Mouse (Mus musculus): ENCODE measurements around the gene Zfp536. TPM values are rescaled to one million over a fixed set of nuclear protein-coding genes. Genes with fewer than 3 reads are reported as not detected.

Zfp536 gene
- polyA plus RNA-seq, 1 experiment from 2014 or later = 27.5 TPM

DNA sequence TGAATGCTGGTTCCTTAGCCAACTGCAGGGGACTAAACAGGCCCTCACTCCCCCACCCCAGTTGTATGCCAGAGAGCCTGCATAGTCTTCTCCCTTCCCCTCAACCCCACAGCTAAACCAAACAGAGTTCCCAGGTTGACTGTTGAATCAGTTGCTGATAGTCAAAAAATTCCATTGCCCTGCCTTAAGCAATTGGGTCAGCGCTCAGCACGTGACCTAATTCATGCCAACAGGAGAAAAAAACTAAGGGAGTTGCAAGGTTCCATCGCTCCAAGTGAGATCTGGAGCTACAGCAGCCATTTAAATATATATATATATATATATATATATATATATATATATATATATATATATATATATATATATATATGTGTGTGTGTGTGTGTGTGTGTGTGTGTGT, 192.2 kb downstream of the Zfp536 start:
- H3K9ac ChIP-seq (ENCODE audit: low read length) = no peak overlapping the region
- no peak overlapping the region for H3K4me3 ChIP-seq (ENCODE audit: low read depth, low read length)
- H3K9me3 ChIP-seq (ENCODE audit: control insufficient read depth, low read length) = no peaks in the 10 kb centered on the region
- no peaks in the 10 kb centered on the region for H3K36me3 ChIP-seq (ENCODE audit: control insufficient read depth, insufficient read depth, low read length)
- peak; percentile 23 for DNase-seq (ENCODE audit: low spot score, missing footprints)
- 93% methylated on average over 3 of the region's 3 CpGs for WGBS
- H3K4me1 ChIP-seq (ENCODE audit: control insufficient read depth, insufficient read depth, low read length) = no peaks in the 10 kb centered on the region
- H3K27ac ChIP-seq (ENCODE audit: low read depth, low read length) = no peak overlapping the region
- no peaks in the 10 kb centered on the region for H3K27me3 ChIP-seq (ENCODE audit: control insufficient read depth, insufficient read depth, low read length)
- no peak overlapping the region for H3K4me2 ChIP-seq
- no peak for ATAC-seq (ENCODE audit: low FRiP score)

DNA sequence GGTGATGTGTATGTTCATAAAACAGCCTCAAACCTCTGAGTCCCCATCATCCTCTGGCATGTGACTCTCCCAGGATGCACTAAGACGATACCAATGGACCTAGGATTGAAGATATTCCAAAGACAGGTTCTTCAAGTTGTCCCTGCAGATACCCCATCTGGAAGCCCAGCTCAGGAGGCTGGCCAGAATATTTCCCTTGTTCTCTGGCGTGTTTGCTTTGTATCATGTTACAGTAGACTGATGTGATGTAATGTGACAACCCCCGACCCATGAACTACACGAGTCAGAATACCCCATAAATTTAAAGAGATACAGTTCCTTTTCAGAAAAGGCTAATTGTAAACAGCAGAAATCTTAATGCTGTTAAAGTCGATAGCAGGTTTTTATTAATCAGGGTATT, 192.9 kb downstream of the Zfp536 start:
- no peak overlapping the region for H3K27ac ChIP-seq (ENCODE audit: low read depth, low read length)
- no peak overlapping the region for H3K9ac ChIP-seq (ENCODE audit: low read length)
- ATAC-seq (ENCODE audit: low FRiP score) = no peak
- no peaks in the 10 kb centered on the region for H3K27me3 ChIP-seq (ENCODE audit: control insufficient read depth, insufficient read depth, low read length)
- peak; percentile 79 for DNase-seq (ENCODE audit: low spot score, missing footprints)
- no peak overlapping the region for H3K4me3 ChIP-seq (ENCODE audit: low read depth, low read length)
- no peaks in the 10 kb centered on the region for H3K9me3 ChIP-seq (ENCODE audit: control insufficient read depth, low read length)
- 78% methylated on average over 5 of the region's 5 CpGs for WGBS
- H3K4me1 ChIP-seq (ENCODE audit: control insufficient read depth, insufficient read depth, low read length) = no peaks in the 10 kb centered on the region
- no peaks in the 10 kb centered on the region for H3K36me3 ChIP-seq (ENCODE audit: control insufficient read depth, insufficient read depth, low read length)
- no peak overlapping the region for H3K4me2 ChIP-seq

DNA sequence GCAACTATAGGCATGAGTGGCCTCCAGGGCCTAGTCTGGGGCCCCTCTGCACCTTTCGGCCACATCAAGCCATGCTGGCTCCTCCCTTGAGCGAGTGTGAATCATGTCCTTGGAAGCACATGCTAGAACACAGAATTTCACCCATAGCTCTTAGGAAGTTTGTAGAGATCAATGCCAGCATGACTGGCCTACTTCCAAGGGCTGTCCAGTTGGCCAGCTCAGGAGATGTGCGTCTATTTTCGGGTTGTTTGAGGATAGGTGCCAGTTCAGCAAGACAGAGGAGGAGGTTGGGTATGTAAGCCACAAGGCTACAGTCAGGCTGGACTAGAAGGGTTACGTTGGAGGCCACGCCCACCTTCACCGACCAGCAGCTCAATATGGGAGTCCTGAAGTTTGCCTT, 201.4 kb downstream of the Zfp536 start:
- WGBS = 88% methylated on average over 7 of the region's 7 CpGs
- no peak overlapping the region for H3K4me2 ChIP-seq
- DNase-seq (ENCODE audit: low spot score, missing footprints) (no peak), ATAC-seq (ENCODE audit: low FRiP score) (no peak)
- no peak overlapping the region for H3K27ac ChIP-seq (ENCODE audit: low read depth, low read length)
- 0 out of 2 replicates have a peak, but pooled peaks cover 2% of the 10 kb centered on the region for H3K4me1 ChIP-seq (ENCODE audit: control insufficient read depth, insufficient read depth, low read length)
- no peak overlapping the region for H3K9ac ChIP-seq (ENCODE audit: low read length)
- no peaks in the 10 kb centered on the region for H3K9me3 ChIP-seq (ENCODE audit: control insufficient read depth, low read length)
- H3K36me3 ChIP-seq (ENCODE audit: control insufficient read depth, insufficient read depth, low read length) = 0 out of 2 replicates have a peak, but pooled peaks cover 2% of the 10 kb centered on the region
- no peak overlapping the region for H3K4me3 ChIP-seq (ENCODE audit: low read depth, low read length)
- no peaks in the 10 kb centered on the region for H3K27me3 ChIP-seq (ENCODE audit: control insufficient read depth, insufficient read depth, low read length)

DNA sequence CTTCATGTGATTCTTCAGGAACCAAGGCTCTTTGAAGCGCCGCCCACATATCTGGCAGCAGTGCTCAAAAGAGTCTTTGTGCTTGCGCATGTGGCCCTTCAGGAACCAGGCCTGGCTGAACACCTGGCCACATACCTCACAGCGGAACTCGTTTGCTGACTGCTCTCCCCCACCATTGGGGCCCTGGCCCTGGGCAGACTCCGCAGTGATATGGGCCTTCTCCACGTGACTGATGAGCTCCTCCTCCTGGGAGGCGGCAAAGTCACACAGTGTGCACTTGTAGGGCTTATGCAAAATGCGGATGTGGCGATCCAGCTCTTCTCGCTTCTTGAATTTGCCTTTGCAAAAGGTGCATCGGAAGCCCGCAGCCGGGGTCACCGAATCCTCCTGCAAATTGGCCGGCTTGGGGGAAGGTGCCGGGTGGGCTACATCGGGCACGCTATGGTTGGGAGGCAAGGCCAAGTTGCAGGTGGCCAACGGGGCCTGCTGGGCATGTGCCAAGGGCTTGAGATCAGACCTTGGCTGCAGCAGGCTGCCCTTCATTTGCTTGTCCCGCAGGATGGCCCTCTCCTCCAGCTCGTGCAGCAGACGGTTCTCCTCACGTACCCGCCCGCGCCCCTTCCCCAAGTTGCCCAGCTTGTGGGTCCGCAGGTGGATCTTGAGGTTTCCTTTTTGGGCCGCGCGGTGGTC, 204.5 kb downstream of the Zfp536 start:
- Histone ChIP-seq H3K4me1 (ENCODE audit: control insufficient read depth, insufficient read depth, low read length) (peaks cover 26% of the 10 kb centered on the region), H3K27me3 (ENCODE audit: control insufficient read depth, insufficient read depth, low read length) (no peaks in the 10 kb centered on the region), H3K9ac (ENCODE audit: low read length) (no peak overlapping the region), H3K4me2 (no peak overlapping the region), H3K4me3 (ENCODE audit: low read depth, low read length) (no peak overlapping the region), H3K36me3 (ENCODE audit: control insufficient read depth, insufficient read depth, low read length) (0 out of 2 replicates have a peak, but pooled peaks cover 2% of the 10 kb centered on the region), H3K27ac (ENCODE audit: low read depth, low read length) (no peak overlapping the region), H3K9me3 (ENCODE audit: control insufficient read depth, low read length) (no peaks in the 10 kb centered on the region)
- 74% methylated on average over 31 of the region's 31 CpGs for WGBS
- no peak for ATAC-seq (ENCODE audit: low FRiP score)
- no peak for DNase-seq (ENCODE audit: low spot score, missing footprints)

DNA sequence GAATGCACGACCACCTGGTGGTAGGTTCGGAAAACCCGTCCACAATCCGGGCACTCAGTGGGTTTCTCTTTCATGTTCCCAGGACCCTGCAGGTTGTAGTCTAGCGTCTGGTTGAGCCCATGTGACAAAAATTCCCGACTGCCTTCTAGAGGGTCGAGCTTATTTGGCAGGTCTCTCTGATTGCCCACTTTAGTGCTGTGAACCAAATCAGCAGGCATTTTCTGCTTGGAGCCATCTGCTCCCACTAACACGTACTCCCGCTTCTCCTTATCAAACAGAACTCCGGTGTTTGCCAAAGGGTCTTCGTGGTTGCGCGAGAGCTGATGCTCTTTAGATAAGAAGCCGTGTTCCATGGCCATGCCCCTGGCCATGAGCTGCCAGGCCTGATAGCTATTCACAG, 205.4 kb downstream of the Zfp536 start:
- DNase-seq (ENCODE audit: low spot score, missing footprints) = peak; percentile 21
- H3K4me2 ChIP-seq = no peak overlapping the region
- no peak overlapping the region for H3K4me3 ChIP-seq (ENCODE audit: low read depth, low read length)
- H3K36me3 ChIP-seq (ENCODE audit: control insufficient read depth, insufficient read depth, low read length) = 0 out of 2 replicates have a peak, but pooled peaks cover 2% of the 10 kb centered on the region
- 93% methylated on average over 14 of the region's 14 CpGs for WGBS
- H3K9me3 ChIP-seq (ENCODE audit: control insufficient read depth, low read length) = no peaks in the 10 kb centered on the region
- H3K4me1 ChIP-seq (ENCODE audit: control insufficient read depth, insufficient read depth, low read length) = peaks cover 33% of the 10 kb centered on the region
- ATAC-seq (ENCODE audit: low FRiP score) = no peak
- no peak overlapping the region for H3K9ac ChIP-seq (ENCODE audit: low read length)
- no peaks in the 10 kb centered on the region for H3K27me3 ChIP-seq (ENCODE audit: control insufficient read depth, insufficient read depth, low read length)
- H3K27ac ChIP-seq (ENCODE audit: low read depth, low read length) = no peak overlapping the region

DNA sequence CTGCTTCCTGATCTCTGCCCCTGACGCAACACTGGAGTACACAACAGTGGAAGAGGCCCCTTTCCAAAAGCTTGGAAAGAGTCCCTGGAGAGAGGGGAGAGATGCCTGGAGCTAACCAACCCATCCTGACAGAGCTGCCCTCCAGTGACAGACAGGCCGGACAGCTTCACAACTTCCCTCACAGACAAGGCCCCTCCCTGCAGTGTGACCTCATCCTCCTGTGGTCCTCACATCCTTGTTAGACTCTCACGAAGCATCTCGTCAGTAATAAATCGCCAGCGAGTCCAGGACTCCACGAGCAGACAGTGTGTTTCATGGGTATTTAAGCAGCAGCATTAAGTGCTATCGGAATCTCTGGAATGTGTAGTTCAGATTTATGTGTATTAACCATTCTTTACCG, 207.4 kb downstream of the Zfp536 start:
- H3K4me2 ChIP-seq = peak overlapping the region; percentile 24
- H3K9me3 ChIP-seq (ENCODE audit: control insufficient read depth, low read length) = no peaks in the 10 kb centered on the region
- DNase-seq (ENCODE audit: low spot score, missing footprints) = peak; percentile 90
- no peaks in the 10 kb centered on the region for H3K27me3 ChIP-seq (ENCODE audit: control insufficient read depth, insufficient read depth, low read length)
- peak; percentile 49; the same call in 1 of the 2 replicates for ATAC-seq (ENCODE audit: low FRiP score)
- 9% methylated on average over 9 of the region's 9 CpGs for WGBS
- peak overlapping the region; percentile 65 for H3K27ac ChIP-seq (ENCODE audit: low read depth, low read length)
- H3K9ac ChIP-seq (ENCODE audit: low read length) = peak overlapping the region; percentile 24; the same call in 1 of the 2 replicates
- peaks cover 47% of the 10 kb centered on the region for H3K4me1 ChIP-seq (ENCODE audit: control insufficient read depth, insufficient read depth, low read length)
- no peak overlapping the region for H3K4me3 ChIP-seq (ENCODE audit: low read depth, low read length)
- H3K36me3 ChIP-seq (ENCODE audit: control insufficient read depth, insufficient read depth, low read length) = 0 out of 2 replicates have a peak, but pooled peaks cover 2% of the 10 kb centered on the region

DNA sequence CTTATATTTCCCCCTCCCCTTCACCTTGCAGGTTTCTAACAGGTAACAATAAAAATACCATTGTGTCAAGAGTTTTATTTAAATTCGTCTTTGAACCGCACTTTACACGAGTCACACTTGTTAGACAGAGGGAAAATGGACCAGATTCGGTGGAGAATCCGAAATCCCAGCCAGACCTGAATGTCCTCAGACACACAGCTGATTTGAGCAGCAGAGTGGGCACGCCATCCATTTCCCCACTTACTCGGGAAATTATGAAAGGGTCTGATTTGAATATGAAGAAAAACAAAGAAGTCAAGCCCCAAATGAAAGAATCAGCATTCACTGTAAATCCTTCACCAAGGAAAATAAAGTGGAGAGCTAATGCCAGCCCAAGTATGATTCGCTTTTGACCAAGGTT, 208.1 kb downstream of the Zfp536 start:
- H3K36me3 ChIP-seq (ENCODE audit: control insufficient read depth, insufficient read depth, low read length) = 0 out of 2 replicates have a peak, but pooled peaks cover 2% of the 10 kb centered on the region
- WGBS = 36% methylated on average over 8 of the region's 8 CpGs
- H3K4me1 ChIP-seq (ENCODE audit: control insufficient read depth, insufficient read depth, low read length) = peaks cover 51% of the 10 kb centered on the region
- peak overlapping the region; percentile 24; the same call in 1 of the 2 replicates for H3K4me2 ChIP-seq
- H3K27me3 ChIP-seq (ENCODE audit: control insufficient read depth, insufficient read depth, low read length) = no peaks in the 10 kb centered on the region
- no peak for ATAC-seq (ENCODE audit: low FRiP score)
- peak overlapping the region; percentile 33; the same call in 1 of the 2 replicates for H3K9ac ChIP-seq (ENCODE audit: low read length)
- H3K4me3 ChIP-seq (ENCODE audit: low read depth, low read length) = no peak overlapping the region
- H3K27ac ChIP-seq (ENCODE audit: low read depth, low read length) = peak overlapping the region; percentile 65
- peak; percentile 90 for DNase-seq (ENCODE audit: low spot score, missing footprints)
- no peaks in the 10 kb centered on the region for H3K9me3 ChIP-seq (ENCODE audit: control insufficient read depth, low read length)

DNA sequence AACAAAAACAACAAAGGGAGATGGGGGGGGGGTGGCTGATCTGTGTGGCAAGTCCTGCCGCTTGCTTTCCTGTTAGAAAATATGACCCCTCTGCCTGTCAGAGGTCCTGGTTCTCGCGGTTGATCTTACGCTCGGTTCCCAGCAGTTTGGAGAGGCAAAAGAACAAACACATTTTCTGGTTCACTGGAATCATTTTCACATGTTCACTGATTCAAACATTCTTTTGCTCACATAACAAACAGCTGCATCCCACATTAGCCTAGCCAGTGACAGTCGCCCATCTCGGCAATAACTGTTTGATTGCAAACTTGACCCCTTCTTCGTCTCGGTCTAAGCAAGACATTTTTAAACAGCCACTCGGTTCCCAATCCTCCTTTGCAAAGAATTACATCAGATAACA, 208.8 kb downstream of the Zfp536 start:
- peak overlapping the region; percentile 86 for H3K27ac ChIP-seq (ENCODE audit: low read depth, low read length)
- H3K4me3 ChIP-seq (ENCODE audit: low read depth, low read length) = no peak overlapping the region
- peaks cover 52% of the 10 kb centered on the region for H3K4me1 ChIP-seq (ENCODE audit: control insufficient read depth, insufficient read depth, low read length)
- peak; percentile 89 for DNase-seq (ENCODE audit: low spot score, missing footprints)
- H3K9me3 ChIP-seq (ENCODE audit: control insufficient read depth, low read length) = no peaks in the 10 kb centered on the region
- H3K9ac ChIP-seq (ENCODE audit: low read length) = peak overlapping the region; percentile 26
- 0 out of 2 replicates have a peak, but pooled peaks cover 2% of the 10 kb centered on the region for H3K36me3 ChIP-seq (ENCODE audit: control insufficient read depth, insufficient read depth, low read length)
- peak overlapping the region; percentile 32; the same call in 1 of the 2 replicates for H3K4me2 ChIP-seq
- 5% methylated on average over 10 of the region's 10 CpGs for WGBS
- ATAC-seq (ENCODE audit: low FRiP score) = peak; percentile 18; the same call in 1 of the 2 replicates
- no peaks in the 10 kb centered on the region for H3K27me3 ChIP-seq (ENCODE audit: control insufficient read depth, insufficient read depth, low read length)

DNA sequence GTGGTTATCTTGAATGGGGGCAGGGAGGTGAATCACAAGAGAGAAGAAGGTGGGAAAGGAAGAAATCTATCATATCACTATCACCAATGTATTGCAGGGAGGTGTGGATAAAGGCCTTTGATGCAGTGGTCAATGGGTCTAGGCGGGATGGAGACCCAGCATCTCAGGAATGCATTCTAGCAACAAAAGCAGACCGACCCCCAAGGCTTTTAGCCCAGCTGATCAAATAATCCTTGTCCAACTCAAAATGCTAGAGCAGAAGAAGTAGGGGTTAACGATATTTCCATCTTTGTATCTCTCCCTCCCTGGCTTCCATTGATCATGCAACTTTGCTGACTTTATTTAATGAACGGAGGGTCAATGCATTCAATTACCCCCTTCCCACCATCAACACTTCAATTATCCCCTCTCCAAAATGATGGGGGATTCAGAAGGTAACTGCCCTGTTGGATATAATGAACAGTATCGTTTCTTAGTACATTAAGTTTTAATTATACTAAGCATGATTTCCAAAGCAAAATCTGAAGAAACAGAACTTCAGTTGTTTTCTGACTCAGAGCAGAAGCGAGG, 209.5 kb downstream of the Zfp536 start:
- Histone ChIP-seq H3K27me3 (ENCODE audit: control insufficient read depth, insufficient read depth, low read length) (no peaks in the 10 kb centered on the region), H3K4me3 (ENCODE audit: low read depth, low read length) (no peak overlapping the region), H3K9me3 (ENCODE audit: control insufficient read depth, low read length) (no peaks in the 10 kb centered on the region), H3K4me2 (peak overlapping the region; percentile 32), H3K27ac (ENCODE audit: low read depth, low read length) (peak overlapping the region; percentile 86), H3K4me1 (ENCODE audit: control insufficient read depth, insufficient read depth, low read length) (peaks cover 52% of the 10 kb centered on the region), H3K36me3 (ENCODE audit: control insufficient read depth, insufficient read depth, low read length) (0 out of 2 replicates have a peak, but pooled peaks cover 2% of the 10 kb centered on the region), H3K9ac (ENCODE audit: low read length) (no peak overlapping the region; the same call in 1 of the 2 replicates)
- 7% methylated on average over 6 of the region's 6 CpGs for WGBS
- ATAC-seq (ENCODE audit: low FRiP score) (peak; percentile 17; the same call in 1 of the 2 replicates), DNase-seq (ENCODE audit: low spot score, missing footprints) (peak; percentile 94)

Data from midbrain, embryonic 11.5 days (tissue).